Mouse (Mus musculus): ENCODE measurements around the gene Btla. TPM values are rescaled to one million over a fixed set of nuclear protein-coding genes. Genes with fewer than 3 reads are reported as not detected.

Btla gene
- polyA plus RNA-seq, 1 experiment from 2014 or later = 0.55 TPM

DNA sequence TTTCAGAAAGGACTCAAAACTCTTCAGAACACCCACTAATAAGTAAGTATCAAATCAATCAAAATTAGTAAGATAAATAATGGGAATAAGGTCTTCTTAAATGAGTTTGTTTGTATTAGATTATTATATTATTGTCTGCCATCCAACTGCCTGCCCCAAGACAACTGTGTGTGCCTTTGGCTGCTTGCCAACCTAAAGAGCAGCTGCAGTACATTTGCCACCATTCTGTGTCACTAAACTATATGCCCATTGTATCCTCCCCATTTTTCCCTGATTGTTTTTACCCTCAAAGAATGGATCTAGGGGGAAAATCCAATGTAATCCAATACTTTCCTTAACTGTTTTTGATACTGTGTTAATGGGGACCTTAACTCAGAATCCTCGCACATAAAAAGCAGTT, 18.6 kb downstream of the Btla start:
- WGBS (ENCODE audit: missing documents) = 92% methylated on average over 1 of the region's 1 CpGs
- no peaks in the 10 kb centered on the region for H3K79me2 ChIP-seq (ENCODE audit: inconsistent target)
- H3K36me3 ChIP-seq (ENCODE audit: inconsistent target) = no peaks in the 10 kb centered on the region
- no peak overlapping the region for H3K27ac ChIP-seq
- H3K4me3 ChIP-seq (ENCODE audit: inconsistent target) = no peak overlapping the region

DNA sequence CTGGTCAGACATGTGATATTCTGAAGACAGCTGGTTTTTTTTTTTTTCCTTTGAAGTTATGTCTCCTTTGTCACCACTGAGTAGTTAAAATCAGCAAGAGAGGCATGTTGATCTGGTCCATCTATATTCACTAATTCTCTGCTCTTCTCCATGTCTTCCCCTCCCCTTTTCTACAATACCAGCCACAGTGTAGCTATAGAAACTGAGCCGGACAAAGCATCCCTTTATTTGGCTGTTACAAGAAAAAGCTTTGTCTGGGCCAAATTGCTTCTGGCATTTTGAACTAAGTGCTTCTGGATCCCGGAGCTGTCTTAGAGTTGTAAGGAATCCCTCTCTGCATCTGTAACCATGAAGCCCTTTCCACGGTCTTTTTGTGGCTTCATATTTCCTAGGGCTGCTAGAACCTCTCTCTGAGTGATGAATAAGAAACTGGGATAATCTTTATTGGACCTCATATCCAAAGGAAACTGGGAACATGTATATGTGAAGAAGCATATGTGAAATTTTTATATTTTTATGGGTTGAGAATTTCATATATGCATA, 20.9 kb downstream of the Btla start:
- 100% methylated on average over 3 of the region's 3 CpGs for WGBS (ENCODE audit: missing documents)
- Histone ChIP-seq H3K36me3 (ENCODE audit: inconsistent target) (no peaks in the 10 kb centered on the region), H3K79me2 (ENCODE audit: inconsistent target) (no peaks in the 10 kb centered on the region), H3K4me3 (ENCODE audit: inconsistent target) (no peak overlapping the region), H3K27ac (no peak overlapping the region)

DNA sequence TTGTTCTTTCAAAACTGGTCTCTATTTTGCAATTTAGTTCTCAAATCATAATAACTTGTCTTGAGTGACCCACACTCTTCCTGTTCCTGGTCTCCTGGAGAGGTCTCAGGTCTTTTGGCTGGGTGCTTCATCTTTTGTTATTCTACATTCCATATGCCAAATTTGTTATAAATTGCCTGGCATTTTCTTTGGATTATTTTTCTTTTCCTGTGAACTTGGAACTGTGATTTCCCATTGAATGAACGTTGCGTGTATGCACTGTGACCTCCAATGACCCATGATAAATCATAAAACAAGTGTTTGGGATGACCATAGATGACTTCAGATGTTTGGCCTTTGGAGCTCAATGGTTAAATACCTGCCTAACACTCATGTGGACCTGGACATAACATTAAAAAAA, 25.6 kb downstream of the Btla start:
- 86% methylated on average over 2 of the region's 2 CpGs for WGBS (ENCODE audit: missing documents)
- Histone ChIP-seq H3K4me3 (ENCODE audit: inconsistent target) (no peak overlapping the region), H3K36me3 (ENCODE audit: inconsistent target) (no peaks in the 10 kb centered on the region), H3K79me2 (ENCODE audit: inconsistent target) (no peaks in the 10 kb centered on the region), H3K27ac (no peak overlapping the region)

DNA sequence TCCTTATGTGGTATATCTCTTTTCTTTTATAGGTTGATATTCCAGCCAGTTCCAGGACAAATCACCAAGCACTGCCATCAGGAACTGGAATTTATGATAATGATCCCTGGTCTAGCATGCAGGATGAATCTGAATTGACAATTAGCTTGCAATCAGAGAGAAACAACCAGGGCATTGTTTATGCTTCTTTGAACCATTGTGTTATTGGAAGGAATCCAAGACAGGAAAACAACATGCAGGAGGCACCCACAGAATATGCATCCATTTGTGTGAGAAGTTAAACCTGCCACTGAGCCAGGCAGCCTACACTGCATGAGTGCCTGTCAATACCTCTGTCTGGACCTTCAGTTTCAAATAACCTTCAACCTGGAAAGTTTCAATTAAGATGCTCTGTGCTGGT, 26.2 kb downstream of the Btla start:
- Histone ChIP-seq H3K27ac (no peak overlapping the region), H3K79me2 (ENCODE audit: inconsistent target) (no peaks in the 10 kb centered on the region), H3K36me3 (ENCODE audit: inconsistent target) (no peaks in the 10 kb centered on the region), H3K4me3 (ENCODE audit: inconsistent target) (no peak overlapping the region)

DNA sequence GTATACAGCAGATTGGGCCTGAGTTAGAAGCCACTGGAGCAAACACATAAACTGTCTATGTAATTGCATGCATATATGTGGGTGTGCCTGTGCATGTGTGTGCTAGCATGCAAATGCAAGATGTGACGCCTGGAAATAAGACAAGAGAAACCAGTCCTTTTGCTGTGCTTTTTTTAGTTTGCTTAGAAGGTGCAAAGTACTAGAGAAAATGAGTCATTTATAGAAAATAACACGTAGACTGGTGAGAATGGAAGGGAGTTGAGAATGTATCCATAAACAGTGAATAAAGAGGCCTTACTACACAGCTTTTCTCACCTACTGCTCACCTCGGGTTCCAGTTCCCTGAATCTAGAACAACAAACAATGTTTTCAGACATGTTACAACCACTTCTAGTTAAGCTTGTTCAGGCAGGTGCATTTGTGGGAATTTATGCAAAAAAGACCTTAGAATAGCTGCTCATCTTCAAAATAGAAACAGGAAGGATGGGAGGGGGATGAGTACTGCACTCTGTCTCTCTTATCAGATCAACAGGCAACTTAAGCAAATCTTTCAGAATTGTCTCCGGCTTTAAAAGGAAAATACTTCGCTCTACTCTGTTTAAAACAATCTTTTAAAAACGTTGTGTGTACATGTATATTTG, 27.8 kb downstream of the Btla start:
- Histone ChIP-seq H3K36me3 (ENCODE audit: inconsistent target) (no peaks in the 10 kb centered on the region), H3K27ac (no peak overlapping the region), H3K4me3 (ENCODE audit: inconsistent target) (no peak overlapping the region), H3K79me2 (ENCODE audit: inconsistent target) (no peaks in the 10 kb centered on the region)
- WGBS (ENCODE audit: missing documents) = 66% methylated on average over 6 of the region's 6 CpGs

DNA sequence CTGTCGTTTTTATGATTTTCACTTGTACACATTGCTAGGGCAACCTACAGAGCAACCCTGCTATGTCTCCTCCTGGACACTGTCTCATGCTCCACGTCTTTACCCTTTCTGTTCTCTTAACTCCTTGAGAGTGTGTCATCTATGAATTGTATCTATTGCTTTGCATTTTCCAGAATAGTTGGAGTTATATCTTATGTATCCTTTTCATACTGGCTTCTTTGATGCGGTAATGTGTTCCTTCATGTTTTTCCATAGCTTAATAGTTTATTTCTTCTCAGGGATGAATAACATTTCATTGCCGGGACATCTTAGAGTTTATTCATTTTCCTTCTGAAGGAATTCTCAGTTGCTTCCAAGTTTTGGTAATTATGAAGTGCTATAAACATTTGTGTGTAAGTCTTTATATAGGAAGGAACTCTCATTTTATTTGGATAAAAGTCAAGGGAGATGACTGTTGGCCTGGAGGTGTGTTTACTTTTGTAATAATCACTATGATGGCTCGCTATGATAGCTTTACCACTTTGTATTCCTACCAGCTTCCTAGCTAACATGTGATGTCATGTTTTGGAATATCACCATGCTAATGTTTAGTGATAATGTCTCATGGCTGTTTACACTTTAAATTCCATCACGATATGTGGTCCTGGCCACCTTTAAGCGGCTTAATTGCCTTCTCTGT, 31.2 kb downstream of the Btla start:
- H3K27ac ChIP-seq = no peak overlapping the region
- 97% methylated on average over 7 of the region's 7 CpGs for WGBS (ENCODE audit: missing documents)
- H3K4me3 ChIP-seq (ENCODE audit: inconsistent target) = no peak overlapping the region
- H3K36me3 ChIP-seq (ENCODE audit: inconsistent target) = no peaks in the 10 kb centered on the region
- H3K79me2 ChIP-seq (ENCODE audit: inconsistent target) = no peaks in the 10 kb centered on the region

DNA sequence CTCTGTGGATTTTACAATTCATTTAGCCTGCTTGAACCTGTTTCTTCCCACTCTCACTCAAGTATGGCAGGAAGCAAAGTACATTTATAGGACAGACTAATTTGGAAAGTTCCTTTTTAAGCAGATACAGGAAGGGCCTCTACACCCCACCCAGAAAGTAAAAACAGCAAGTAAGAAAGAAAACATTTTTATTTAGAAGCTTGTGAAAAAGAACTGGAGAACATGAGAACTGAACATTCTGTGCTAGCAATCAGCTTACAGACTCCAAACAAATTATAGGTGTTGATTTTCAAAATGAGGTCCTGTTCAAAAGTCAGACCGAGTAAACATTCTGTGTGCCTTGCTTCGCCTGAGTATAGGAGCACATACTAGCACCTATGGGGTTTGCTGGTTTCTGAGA, 32.8 kb downstream of the Btla start:
- no peak overlapping the region for H3K4me3 ChIP-seq (ENCODE audit: inconsistent target)
- H3K36me3 ChIP-seq (ENCODE audit: inconsistent target) = no peaks in the 10 kb centered on the region
- WGBS (ENCODE audit: missing documents) = 77% methylated on average over 2 of the region's 2 CpGs
- no peak overlapping the region for H3K27ac ChIP-seq
- H3K79me2 ChIP-seq (ENCODE audit: inconsistent target) = no peaks in the 10 kb centered on the region

DNA sequence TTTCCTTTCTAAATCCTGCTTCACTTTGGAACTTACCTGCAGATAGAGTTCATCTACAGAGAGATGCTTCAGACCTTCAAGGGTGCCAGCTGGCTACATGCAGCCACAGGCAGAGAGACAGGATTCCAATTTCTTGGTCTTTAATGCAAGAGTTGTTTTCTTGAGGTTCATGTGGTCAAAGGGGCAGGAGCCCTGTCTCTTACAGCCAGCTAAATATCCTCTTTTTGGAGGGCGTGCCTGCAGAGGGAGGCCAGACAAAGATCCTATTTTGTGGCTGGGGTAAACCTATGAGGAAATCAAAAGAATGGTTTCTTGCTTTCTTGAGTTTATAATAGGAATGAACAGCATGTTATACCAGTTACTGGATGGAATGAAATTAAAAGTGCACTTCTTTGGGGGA, 33.5 kb downstream of the Btla start:
- WGBS (ENCODE audit: missing documents) = 18% methylated on average over 1 of the region's 1 CpGs
- Histone ChIP-seq H3K79me2 (ENCODE audit: inconsistent target) (no peaks in the 10 kb centered on the region), H3K36me3 (ENCODE audit: inconsistent target) (no peaks in the 10 kb centered on the region), H3K4me3 (ENCODE audit: inconsistent target) (no peak overlapping the region), H3K27ac (no peak overlapping the region)

DNA sequence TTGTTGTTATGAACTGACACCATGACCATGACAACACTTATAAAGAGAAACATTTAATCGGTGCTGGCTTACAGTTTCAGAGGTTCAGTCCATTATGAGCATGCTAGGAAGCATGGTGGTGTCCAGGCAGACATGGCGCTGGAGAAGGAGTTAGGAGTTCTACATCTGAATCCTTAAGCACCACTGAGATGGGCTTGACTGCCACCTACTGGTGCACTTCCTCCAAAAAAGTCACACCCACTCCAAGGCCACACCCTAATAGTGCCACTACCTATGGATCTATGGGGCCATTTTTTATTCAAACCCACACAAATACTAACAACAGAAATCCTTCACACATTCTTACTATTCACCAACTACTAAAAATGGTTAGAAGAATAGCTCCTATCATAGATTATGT, 35.5 kb downstream of the Btla start:
- H3K36me3 ChIP-seq (ENCODE audit: inconsistent target) = no peaks in the 10 kb centered on the region
- H3K4me3 ChIP-seq (ENCODE audit: inconsistent target) = no peak overlapping the region
- no peaks in the 10 kb centered on the region for H3K79me2 ChIP-seq (ENCODE audit: inconsistent target)
- no peak overlapping the region for H3K27ac ChIP-seq
- WGBS (ENCODE audit: missing documents) = 93% methylated on average over 2 of the region's 2 CpGs

DNA sequence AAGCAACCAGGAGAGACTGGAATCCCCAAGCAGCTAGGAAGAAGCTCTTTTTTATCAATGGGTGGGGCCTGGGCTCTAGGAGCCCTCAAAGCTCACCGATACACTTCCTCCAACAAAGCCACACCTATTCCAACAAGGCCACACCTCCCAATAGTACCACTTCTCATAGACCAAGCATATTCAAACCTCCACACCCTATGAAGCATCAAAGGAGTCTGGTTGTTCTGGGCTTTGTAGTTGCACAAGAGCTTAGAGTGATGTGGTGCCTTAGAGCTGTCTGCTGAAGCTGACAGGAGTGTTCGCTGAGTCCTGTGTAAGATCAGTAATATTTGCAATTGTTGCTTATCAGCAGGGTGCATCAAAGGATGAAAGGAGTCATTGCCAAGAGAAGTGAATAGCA, 37.2 kb downstream of the Btla start:
- H3K79me2 ChIP-seq (ENCODE audit: inconsistent target) = no peaks in the 10 kb centered on the region
- no peaks in the 10 kb centered on the region for H3K36me3 ChIP-seq (ENCODE audit: inconsistent target)
- WGBS (ENCODE audit: missing documents) = 58% methylated on average over 2 of the region's 2 CpGs
- no peak overlapping the region for H3K4me3 ChIP-seq (ENCODE audit: inconsistent target)
- H3K27ac ChIP-seq = no peak overlapping the region

DNA sequence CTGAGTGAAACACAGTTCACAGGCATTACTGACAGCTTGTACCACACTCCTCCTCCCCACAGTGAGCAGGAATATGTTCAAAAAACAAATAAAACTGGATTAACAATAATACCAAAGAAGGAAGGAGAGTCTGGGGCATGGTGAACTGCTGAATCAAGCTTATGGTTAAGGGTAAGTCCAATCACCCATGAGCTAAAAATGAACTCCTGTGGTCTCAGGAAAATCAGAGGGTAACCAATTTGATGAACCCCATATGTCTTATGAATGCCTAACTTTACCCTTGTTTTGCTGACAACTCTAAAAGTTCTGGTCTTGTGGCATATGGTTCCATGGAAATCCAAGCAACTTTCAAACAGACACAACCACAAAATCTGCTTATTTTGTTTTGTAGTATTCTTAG, 37.9 kb downstream of the Btla start:
- Histone ChIP-seq H3K79me2 (ENCODE audit: inconsistent target) (no peaks in the 10 kb centered on the region), H3K27ac (no peak overlapping the region), H3K36me3 (ENCODE audit: inconsistent target) (no peaks in the 10 kb centered on the region), H3K4me3 (ENCODE audit: inconsistent target) (no peak overlapping the region)

DNA sequence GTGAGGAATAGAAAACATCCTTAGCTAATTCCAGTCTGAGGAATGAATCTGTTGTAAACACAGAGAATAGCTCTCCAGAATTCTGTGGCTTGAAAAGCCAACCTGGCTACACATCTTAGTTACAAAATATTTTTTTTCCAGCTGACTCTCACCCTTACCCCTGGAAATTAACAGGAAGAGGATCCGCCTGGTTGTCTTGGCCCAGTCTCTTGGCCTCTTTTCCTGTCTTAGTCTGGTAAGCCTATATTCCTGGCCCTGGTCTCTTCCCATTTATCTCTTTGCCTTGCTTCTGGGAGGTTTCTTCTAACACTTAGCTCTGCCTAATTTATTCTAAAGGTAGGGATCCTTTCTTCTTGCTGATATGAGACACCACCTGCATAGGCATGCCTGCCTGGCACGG, 45.8 kb downstream of the Btla start:
- 97% methylated on average over 2 of the region's 2 CpGs for WGBS (ENCODE audit: missing documents)
- Histone ChIP-seq H3K36me3 (ENCODE audit: inconsistent target) (no peaks in the 10 kb centered on the region), H3K4me3 (ENCODE audit: inconsistent target) (no peak overlapping the region), H3K79me2 (ENCODE audit: inconsistent target) (no peaks in the 10 kb centered on the region), H3K27ac (no peak overlapping the region)

DNA sequence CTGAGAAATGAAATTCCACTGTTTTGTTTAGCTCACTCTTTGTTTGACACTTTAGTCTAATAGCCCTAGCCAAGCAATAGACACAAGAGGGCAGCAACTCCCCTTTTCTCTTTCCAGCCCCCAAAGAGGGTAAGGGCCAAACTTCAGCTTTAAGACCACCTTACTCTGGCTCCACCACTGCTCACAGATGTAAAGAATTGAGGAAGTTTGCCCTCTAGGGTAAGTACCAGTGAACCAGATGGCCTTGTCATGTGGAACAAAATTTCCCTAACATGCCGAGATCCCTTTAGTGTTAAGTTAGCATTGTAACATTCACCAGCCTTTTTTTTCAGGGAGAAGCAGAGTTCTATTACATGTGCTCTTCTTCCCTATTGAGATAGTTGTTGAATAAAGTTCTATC, 59.0 kb downstream of the Btla start:
- Histone ChIP-seq H3K27ac (no peak overlapping the region), H3K79me2 (ENCODE audit: inconsistent target) (no peaks in the 10 kb centered on the region), H3K4me3 (ENCODE audit: inconsistent target) (no peak overlapping the region), H3K36me3 (ENCODE audit: inconsistent target) (no peaks in the 10 kb centered on the region)
- 31% methylated on average over 1 of the region's 1 CpGs for WGBS (ENCODE audit: missing documents)

DNA sequence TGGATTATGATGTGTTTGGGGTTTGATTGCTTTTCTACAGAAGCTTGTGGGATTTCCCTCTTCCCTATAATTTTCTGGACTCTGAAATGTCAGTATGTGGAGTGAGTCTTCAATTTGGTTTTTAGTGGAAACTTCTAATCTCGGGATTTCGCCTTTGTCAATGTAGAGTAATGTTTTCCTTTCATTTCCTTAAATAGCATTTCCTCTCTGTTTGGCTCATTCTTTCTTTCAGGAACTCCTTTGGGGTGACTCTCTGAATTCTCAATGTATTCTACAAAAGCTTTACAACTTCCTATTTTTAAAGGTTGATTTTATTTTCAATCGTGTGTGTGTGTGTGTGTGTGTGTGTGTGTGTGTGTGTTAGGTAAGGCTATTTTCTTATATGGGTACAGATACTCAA, 73.7 kb downstream of the Btla start:
- WGBS (ENCODE audit: missing documents) = 10% methylated on average over 3 of the region's 3 CpGs
- no peaks in the 10 kb centered on the region for H3K79me2 ChIP-seq (ENCODE audit: inconsistent target)
- H3K36me3 ChIP-seq (ENCODE audit: inconsistent target) = no peaks in the 10 kb centered on the region
- H3K4me3 ChIP-seq (ENCODE audit: inconsistent target) = no peak overlapping the region
- no peak overlapping the region for H3K27ac ChIP-seq

All from macrophage (primary cell).